Mouse (Mus musculus) left cerebral cortex, postnatal 25 days (tissue): ENCODE measurements around the gene Laptm5. TPM values are rescaled to one million over a fixed set of nuclear protein-coding genes. Genes with fewer than 3 reads are reported as not detected.

ENCODE experiments used
- DNase-seq, 2 experiments: peaks; one replicate each; pipeline ENCODE4 v3.0.0; 2022; ENCODE audit warnings: low spot score in 2 of 2, mixed read lengths in 1 of 2
- intact Hi-C: fragments of 180-260 bp; cut with DNase I; formaldehyde crosslinking; loops from one replicate; pipeline ENCODE4 v1.15.1; 2025
- total RNA-seq, 2 experiments: library from RNA; stranded (reverse); gene quantifications; 2 replicates each; pipeline ENCODE4 v1.2.3; 2021

Gene Laptm5
- total RNA-seq, 2 experiments from 2014 or later, result 29.6 to 36.5 TPM

- intact Hi-C loops, result no loop called here
- no peak for DNase-seq
These were observed 3.7 kb downstream of the Laptm5 start for GRCm38 (mm10) chr4:130916639-130917038.

- intact Hi-C loops, result no loop called here
- DNase-seq, result no peak
These were observed 4.6 kb downstream of the Laptm5 start for GRCm38 (mm10) chr4:130917564-130917963.

GRCm38 (mm10) chr4:130918805-130919749 is 6.2 kb downstream of the Laptm5 start:
- DNase-seq, result no peak
- intact Hi-C loops, result no loop called here

- no peak for DNase-seq
- intact Hi-C loops, result no loop called here
These were observed 6.9 kb downstream of the Laptm5 start for GRCm38 (mm10) chr4:130919750-130920356.

- intact Hi-C loops, result no loop called here
- no peak for DNase-seq
These were observed 8.2 kb downstream of the Laptm5 start for GRCm38 (mm10) chr4:130920951-130921693.

GRCm38 (mm10) chr4:130921986-130922385 is 9.1 kb downstream of the Laptm5 start:
- intact Hi-C loops, result no loop called here
- DNase-seq, result no peak

GRCm38 (mm10) chr4:130926274-130926673 is 13.3 kb downstream of the Laptm5 start:
- intact Hi-C loops, result no loop called here

GRCm38 (mm10) chr4:130927821-130928220 is 14.9 kb downstream of the Laptm5 start:
- intact Hi-C loops, result no loop called here
- DNase-seq, result peak in 1 of 2 experiments; percentile 68

More at GRCm38 (mm10) chr4:130926274-130926673, 13.3 kb downstream of the Laptm5 start:
- DNase-seq, result no peak

GRCm38 (mm10) chr4:130942644-130943043 is 29.7 kb downstream of the Laptm5 start:
- peak in 1 of 2 experiments; percentile 19 for DNase-seq
- intact Hi-C loops, result no loop called here

GRCm38 (mm10) chr4:130944112-130944511 is 31.2 kb downstream of the Laptm5 start, which contains the start of gene Matn1:
Gene Matn1 (plus strand): TSS chr4:130944385.
- DNase-seq, result no peak
- intact Hi-C loops, result no loop called here

GRCm38 (mm10) chr4:130944779-130945178 is 31.9 kb downstream of the Laptm5 start:
- intact Hi-C loops, result no loop called here
- no peak for DNase-seq

GRCm38 (mm10) chr4:130947094-130947647 is 34.2 kb downstream of the Laptm5 start:
- peak; percentile 31 to 35 for DNase-seq
- intact Hi-C loops, result loop anchor here (1.0 to 2.0 kb wide), 3 partner anchors 51 to 158 kb away; no protein-coding TSS in a partner anchor

GRCm38 (mm10) chr4:130949821-130950384 is 37.0 kb downstream of the Laptm5 start:
- intact Hi-C loops, result loop anchor here (10.0 kb wide), 1 partner anchor 415 kb away; no protein-coding TSS in a partner anchor
- no peak for DNase-seq

GRCm38 (mm10) chr4:130952531-130952930 is 39.6 kb downstream of the Laptm5 start:
- peak; percentile 42 to 66 for DNase-seq
- intact Hi-C loops, result loop anchor here (10.0 kb wide), 1 partner anchor 412 kb away; no protein-coding TSS in a partner anchor

GRCm38 (mm10) chr4:130957156-130957555 is 44.2 kb downstream of the Laptm5 start:
- intact Hi-C loops, result loop anchor here (10.0 kb wide), 1 partner anchor 408 kb away; no protein-coding TSS in a partner anchor
- DNase-seq, result no peak

GRCm38 (mm10) chr4:130958812-130959211 is 45.9 kb downstream of the Laptm5 start:
- intact Hi-C loops, result loop anchor here (10.0 kb wide), 1 partner anchor 406 kb away; no protein-coding TSS in a partner anchor
- no peak for DNase-seq

- DNase-seq, result no peak
These were observed 46.8 kb downstream of the Laptm5 start for GRCm38 (mm10) chr4:130959678-130960077.

GRCm38 (mm10) chr4:130960118-130960734 is 47.3 kb downstream of the Laptm5 start:
- peak; percentile 82 to 87 for DNase-seq
- intact Hi-C loops, result loop anchor here (1.0 to 2.0 kb wide), 4 partner anchors 295 to 878 kb away; partner anchors contain the start of gene Ptpru

More at GRCm38 (mm10) chr4:130959678-130960077, 46.8 kb downstream of the Laptm5 start:
- intact Hi-C loops, result loop anchor here (1.0 to 10.0 kb wide), 5 partner anchors 295 to 879 kb away; partner anchors contain the start of gene Ptpru
